Mouse (Mus musculus) gastrocnemius, postnatal 10 days (tissue): Measurements from ENCODE around the gene Vkorc1l1. TPM values are rescaled to one million over a fixed set of nuclear protein-coding genes. Genes with fewer than 3 reads are reported as not detected.

Source experiments
- total RNA-seq, 2 experiments: library from RNA; stranded (reverse); gene quantifications; 2 replicates each; pipeline ENCODE4 v1.2.3; 2021

Vkorc1l1 gene
- total RNA-seq, 2 experiments from 2014 or later: 17.6 to 18.5 TPM

Other genes with a start within 250 kb of the Vkorc1l1 start
- not detected for gene Sept14, start 233.5 kb upstream of the Vkorc1l1 start, total RNA-seq
- 10 to 100 TPM; 72.1 to 74.5 TPM for gene Mrps17, start 226.5 kb upstream of the Vkorc1l1 start, total RNA-seq
- gene Nipsnap2, start 216.9 kb upstream of the Vkorc1l1 start, total RNA-seq: 100 to 1,000 TPM; 407 to 464 TPM
- 10 to 100 TPM; 15.9 to 18.2 TPM for gene Psph, start 154.5 kb upstream of the Vkorc1l1 start, total RNA-seq
- 10 to 100 TPM in 1 of 2 experiments, 1 to 10 TPM in 1; 9.8 to 13.5 TPM for gene Sumf2, start 95.0 kb upstream of the Vkorc1l1 start, total RNA-seq
- gene Chchd2, start 54.5 kb upstream of the Vkorc1l1 start, total RNA-seq: 100 to 1,000 TPM; 404 to 489 TPM
- 1 to 10 TPM; 1.1 to 1.9 TPM for gene Zbed5, start 46.2 kb upstream of the Vkorc1l1 start, total RNA-seq
- 100 to 1,000 TPM; 199 to 205 TPM for gene Phkg1, start 43.4 kb upstream of the Vkorc1l1 start, total RNA-seq
- 1 to 10 TPM in 1 of 2 experiments, under 1 TPM in 1; 0.45 to 1.4 TPM for gene Nupr1l, start 33.4 kb upstream of the Vkorc1l1 start, total RNA-seq
- 10 to 100 TPM; 16.5 to 23.5 TPM for gene Gusb, start 61.1 kb downstream of the Vkorc1l1 start, total RNA-seq
- gene Asl, start 87.3 kb downstream of the Vkorc1l1 start, total RNA-seq: 10 to 100 TPM; 10.2 to 10.3 TPM
- 10 to 100 TPM; 14.5 to 16.5 TPM for gene Crcp, start 87.3 kb downstream of the Vkorc1l1 start, total RNA-seq
- 10 to 100 TPM; 26.8 to 30.9 TPM for gene Tpst1, start 131.4 kb downstream of the Vkorc1l1 start, total RNA-seq
- gene Kctd7, start 202.9 kb downstream of the Vkorc1l1 start, total RNA-seq: 1 to 10 TPM; 3.9 to 5.7 TPM
- gene Rabgef1, start 229.8 kb downstream of the Vkorc1l1 start, total RNA-seq: 10 to 100 TPM; 33.3 to 39.3 TPM